Mouse (Mus musculus): ENCODE data around the gene Idnk. TPM values are rescaled to one million over a fixed set of nuclear protein-coding genes. Genes with fewer than 3 reads are reported as not detected.

The Idnk gene
- polyA plus RNA-seq, 1 experiment from 2014 or later = 35.4 TPM

- Histone ChIP-seq H3K4me3 (ENCODE audit: low read depth, low read length) (no peak overlapping the region), H3K9ac (replicated peaks) (no peak overlapping the region), H3K4me2 (ENCODE audit: low read depth, low read length) (no peak overlapping the region), H3K4me1 (ENCODE audit: insufficient read depth) (peaks cover 15% of the 10 kb centered on the region), H3K9me3 (ENCODE audit: low read length) (no peaks in the 10 kb centered on the region), H3K27ac (ENCODE audit: low read depth) (no peak overlapping the region), H3K27me3 (ENCODE audit: insufficient read depth, low read length) (no peaks in the 10 kb centered on the region), H3K36me3 (replicated peaks; ENCODE audit: insufficient read depth, low read length) (no peaks in the 10 kb centered on the region)
- no peak for ATAC-seq
- no peak for DNase-seq
- 75% methylated on average over 2 of the region's 2 CpGs for WGBS (ENCODE audit: insufficient replicate concordance)
- no peak for TF ChIP-seq EP300 (IDR thresholded peaks at IDR 0.05; ENCODE audit: low read depth)
- TF ChIP-seq CTCF (IDR thresholded peaks at IDR 0.05; ENCODE audit: low read depth) = no peak
These were observed 40.6 kb upstream of the Idnk start for GRCm38 (mm10) chr13:58116801-58117200.

- DNase-seq (peak; percentile 73), ATAC-seq (no peak)
- H3K27me3 ChIP-seq (ENCODE audit: insufficient read depth, low read length) = no peaks in the 10 kb centered on the region
These were observed 40.0 kb upstream of the Idnk start for GRCm38 (mm10) chr13:58117318-58118017.

DNA sequence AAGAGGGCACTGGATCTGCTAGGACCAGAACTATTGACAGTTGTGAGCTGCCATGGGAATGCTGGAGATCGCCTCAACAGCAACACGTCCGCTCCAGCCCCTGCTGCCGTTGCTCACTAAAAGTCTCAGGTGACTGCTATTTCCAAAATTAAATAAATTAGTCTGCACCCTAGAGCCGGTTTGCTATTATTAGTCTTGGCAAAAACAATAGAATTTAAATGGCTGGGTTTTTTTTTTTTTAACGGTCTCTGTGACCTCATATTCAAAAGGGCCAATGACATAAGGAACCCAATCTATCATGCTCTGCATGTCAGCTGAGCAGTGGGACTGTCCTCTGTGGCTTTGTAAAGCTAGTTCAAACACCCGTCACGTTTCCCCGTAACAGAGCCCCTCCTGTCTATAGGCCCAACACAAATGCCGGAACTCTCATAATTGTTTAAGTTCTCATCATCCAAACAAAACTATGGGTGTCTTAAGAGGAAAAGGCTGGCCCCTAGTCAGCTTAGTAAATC is 34.6 kb upstream of the Idnk start:
- Histone ChIP-seq H3K9me3 (ENCODE audit: low read length) (no peaks in the 10 kb centered on the region), H3K4me3 (ENCODE audit: low read depth, low read length) (peak overlapping the region; percentile 30)

More at GRCm38 (mm10) chr13:58117318-58118017, 40.0 kb upstream of the Idnk start:
- TF ChIP-seq CTCF (IDR thresholded peaks at IDR 0.05; ENCODE audit: low read depth) (peak; percentile 78), EP300 (IDR thresholded peaks at IDR 0.05; ENCODE audit: low read depth) (no peak)
- Histone ChIP-seq H3K27ac (ENCODE audit: low read depth) (no peak overlapping the region), H3K9me3 (ENCODE audit: low read length) (no peaks in the 10 kb centered on the region), H3K36me3 (replicated peaks; ENCODE audit: insufficient read depth, low read length) (no peaks in the 10 kb centered on the region), H3K4me2 (ENCODE audit: low read depth, low read length) (no peak overlapping the region), H3K9ac (replicated peaks) (no peak overlapping the region), H3K4me3 (ENCODE audit: low read depth, low read length) (no peak overlapping the region), H3K4me1 (ENCODE audit: insufficient read depth) (peaks cover 17% of the 10 kb centered on the region)
- 47% methylated on average over 8 of the region's 8 CpGs for WGBS (ENCODE audit: insufficient replicate concordance)

GRCm38 (mm10) chr13:58123381-58123780 is 34.1 kb upstream of the Idnk start:
- H3K4me3 ChIP-seq (ENCODE audit: low read depth, low read length) = peak overlapping the region; percentile 30; the same call in 1 of the 2 replicates
- H3K4me2 ChIP-seq (ENCODE audit: low read depth, low read length) = peak overlapping the region; percentile 56
- H3K9ac ChIP-seq (replicated peaks) = no peak overlapping the region
- peak overlapping the region; percentile 87 for H3K27ac ChIP-seq (ENCODE audit: low read depth)
- no peak for DNase-seq
- WGBS (ENCODE audit: insufficient replicate concordance) = 65% methylated on average over 8 of the region's 8 CpGs
- ATAC-seq = peak; percentile 63
- H3K36me3 ChIP-seq (replicated peaks; ENCODE audit: insufficient read depth, low read length) = peaks cover 5% of the 10 kb centered on the region; the same call in 1 of the 2 replicates
- H3K27me3 ChIP-seq (ENCODE audit: insufficient read depth, low read length) = no peaks in the 10 kb centered on the region
- no peaks in the 10 kb centered on the region for H3K9me3 ChIP-seq (ENCODE audit: low read length)
- TF ChIP-seq CTCF (IDR thresholded peaks at IDR 0.05; ENCODE audit: low read depth) = no peak
- TF ChIP-seq EP300 (IDR thresholded peaks at IDR 0.05; ENCODE audit: low read depth) = no peak
- peaks cover 20% of the 10 kb centered on the region for H3K4me1 ChIP-seq (ENCODE audit: insufficient read depth)

More for the DNA sequence above, 34.6 kb upstream of the Idnk start:
- H3K4me1 ChIP-seq (ENCODE audit: insufficient read depth) = peaks cover 20% of the 10 kb centered on the region
- H3K36me3 ChIP-seq (replicated peaks; ENCODE audit: insufficient read depth, low read length) = peaks cover 5% of the 10 kb centered on the region; the same call in 1 of the 2 replicates
- WGBS (ENCODE audit: insufficient replicate concordance) = 69% methylated on average over 10 of the region's 10 CpGs
- H3K27me3 ChIP-seq (ENCODE audit: insufficient read depth, low read length) = no peaks in the 10 kb centered on the region
- peak overlapping the region; percentile 87 for H3K27ac ChIP-seq (ENCODE audit: low read depth)
- H3K9ac ChIP-seq (replicated peaks) = peak overlapping the region; percentile 26; the same call in 1 of the 2 replicates
- ATAC-seq = peak; percentile 75
- TF ChIP-seq EP300 (IDR thresholded peaks at IDR 0.05; ENCODE audit: low read depth) = 0 out of 2 replicates have a peak, but pooled peaks have one; percentile 1
- no peak for TF ChIP-seq CTCF (IDR thresholded peaks at IDR 0.05; ENCODE audit: low read depth)
- no peak for DNase-seq
- H3K4me2 ChIP-seq (ENCODE audit: low read depth, low read length) = peak overlapping the region; percentile 56

GRCm38 (mm10) chr13:58124278-58124677 is 33.2 kb upstream of the Idnk start:
- no peak overlapping the region for H3K4me3 ChIP-seq (ENCODE audit: low read depth, low read length)
- no peak for ATAC-seq
- WGBS (ENCODE audit: insufficient replicate concordance) = 79% methylated on average over 3 of the region's 3 CpGs
- no peaks in the 10 kb centered on the region for H3K27me3 ChIP-seq (ENCODE audit: insufficient read depth, low read length)
- no peak for TF ChIP-seq EP300 (IDR thresholded peaks at IDR 0.05; ENCODE audit: low read depth)
- TF ChIP-seq CTCF (IDR thresholded peaks at IDR 0.05; ENCODE audit: low read depth) = no peak
- no peak overlapping the region for H3K9ac ChIP-seq (replicated peaks)
- no peak overlapping the region for H3K4me2 ChIP-seq (ENCODE audit: low read depth, low read length)
- H3K36me3 ChIP-seq (replicated peaks; ENCODE audit: insufficient read depth, low read length) = peaks cover 5% of the 10 kb centered on the region; the same call in 1 of the 2 replicates
- DNase-seq = no peak
- no peaks in the 10 kb centered on the region for H3K9me3 ChIP-seq (ENCODE audit: low read length)
- peak overlapping the region; percentile 87; the same call in 1 of the 2 replicates for H3K27ac ChIP-seq (ENCODE audit: low read depth)
- peaks cover 20% of the 10 kb centered on the region for H3K4me1 ChIP-seq (ENCODE audit: insufficient read depth)

DNA sequence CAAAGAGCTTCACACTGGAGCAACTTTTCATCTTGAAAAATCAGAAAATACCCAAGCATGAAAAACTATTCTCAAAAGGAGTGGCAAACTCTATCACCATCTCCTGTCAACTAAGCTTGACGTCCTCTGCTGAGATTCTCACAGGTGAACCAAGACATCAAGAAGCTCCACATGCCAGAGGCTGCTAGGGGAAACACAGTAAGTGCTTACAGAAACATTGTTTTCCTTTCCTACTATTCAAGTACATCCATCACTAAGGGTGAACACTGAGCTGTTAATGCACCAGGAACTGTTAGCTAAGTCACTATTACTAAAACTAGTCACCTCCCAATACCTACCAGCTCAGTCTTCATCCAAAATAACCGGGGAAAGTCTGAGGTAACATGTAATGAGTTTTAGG is 32.5 kb upstream of the Idnk start:
- no peak overlapping the region for H3K4me2 ChIP-seq (ENCODE audit: low read depth, low read length)

More for the DNA sequence above, 32.5 kb upstream of the Idnk start:
- ATAC-seq (no peak), DNase-seq (no peak)
- WGBS (ENCODE audit: insufficient replicate concordance) = 56% methylated on average over 2 of the region's 2 CpGs
- Histone ChIP-seq H3K4me1 (ENCODE audit: insufficient read depth) (peaks cover 25% of the 10 kb centered on the region), H3K4me3 (ENCODE audit: low read depth, low read length) (no peak overlapping the region), H3K9ac (replicated peaks) (no peak overlapping the region), H3K36me3 (replicated peaks; ENCODE audit: insufficient read depth, low read length) (peaks cover 5% of the 10 kb centered on the region; the same call in 1 of the 2 replicates), H3K9me3 (ENCODE audit: low read length) (no peaks in the 10 kb centered on the region), H3K27ac (ENCODE audit: low read depth) (no peak overlapping the region), H3K27me3 (ENCODE audit: insufficient read depth, low read length) (no peaks in the 10 kb centered on the region)
- TF ChIP-seq EP300 (IDR thresholded peaks at IDR 0.05; ENCODE audit: low read depth) = no peak
- TF ChIP-seq CTCF (IDR thresholded peaks at IDR 0.05; ENCODE audit: low read depth) = no peak
